Mouse (Mus musculus) kidney, embryonic 15.5 days (tissue): Measurements from ENCODE around the gene 1700067K01Rik. TPM values are rescaled to one million over a fixed set of nuclear protein-coding genes. Genes with fewer than 3 reads are reported as not detected.
A peak's percentile ranks its signal among the peaks of the same experiment; 100 is the strongest.

ENCODE experiments used
- ATAC-seq: fragments of 200-750 bp; cut with Nextera tagmentation; replicated peaks from 2 replicates; pipeline ENCODE4 v1.8.0; 2017; ENCODE audit warnings: moderate TSS enrichment; ENCODE audit not compliant: low FRiP score
- H3K27ac ChIP-seq: fragments of 300-500 bp; sonication (generic); 2 replicates; pipeline ENCODE4 v1.5.1; 2015; ENCODE audit warnings: mild to moderate bottlenecking, inconsistent platforms
- H3K27me3 ChIP-seq: fragments of 300-500 bp; sonication (generic); 2 replicates; pipeline ENCODE4 v1.6.1; 2015; ENCODE audit warnings: inconsistent platforms
- H3K36me3 ChIP-seq: fragments of 300-500 bp; sonication (generic); 2 replicates; pipeline ENCODE4 v1.6.1; 2015; ENCODE audit warnings: inconsistent platforms
- H3K4me1 ChIP-seq: fragments of 300-500 bp; sonication (generic); 2 replicates; pipeline ENCODE4 v1.6.1; 2015; ENCODE audit warnings: inconsistent platforms
- H3K4me2 ChIP-seq: fragments of 300-500 bp; sonication (generic); 2 replicates; pipeline ENCODE4 v1.6.1; 2015; ENCODE audit warnings: moderate library complexity, mild to moderate bottlenecking, inconsistent platforms
- H3K4me3 ChIP-seq: fragments of 300-500 bp; sonication (generic); replicated peaks from 2 replicates; pipeline ENCODE4 v1.5.1; 2015; ENCODE audit warnings: mild to moderate bottlenecking, inconsistent platforms
- H3K9ac ChIP-seq: fragments of 300-500 bp; sonication (generic); 2 replicates; pipeline ENCODE4 v1.6.1; 2015; ENCODE audit warnings: mild to moderate bottlenecking, inconsistent platforms
- H3K9me3 ChIP-seq: fragments of 300-500 bp; sonication (generic); replicated peaks from 2 replicates; pipeline ENCODE4 v1.6.1; 2016; ENCODE audit warnings: inconsistent platforms
- WGBS: fragments of 180-500 bp; shearing (Covaris S2); methylation state at CpG from one replicate; pipeline ENCODE4 v1.1.7; 2015; ENCODE audit warnings: mixed read lengths; 5-methylcytosine and 5-hydroxymethylcytosine counted together
- polyA plus RNA-seq: library from polyadenylated mRNA; unstranded; fragments of >200 nt; fragmentation: Nextera tagmentation; extraction: Ambion mirVana; gene quantifications from 2 replicates; pipeline ENCODE4 v1.2.1, GENCODE M21; 2015

1700067K01Rik gene
- polyA plus RNA-seq, 1 experiment from 2014 or later = 1.3 TPM

DNA sequence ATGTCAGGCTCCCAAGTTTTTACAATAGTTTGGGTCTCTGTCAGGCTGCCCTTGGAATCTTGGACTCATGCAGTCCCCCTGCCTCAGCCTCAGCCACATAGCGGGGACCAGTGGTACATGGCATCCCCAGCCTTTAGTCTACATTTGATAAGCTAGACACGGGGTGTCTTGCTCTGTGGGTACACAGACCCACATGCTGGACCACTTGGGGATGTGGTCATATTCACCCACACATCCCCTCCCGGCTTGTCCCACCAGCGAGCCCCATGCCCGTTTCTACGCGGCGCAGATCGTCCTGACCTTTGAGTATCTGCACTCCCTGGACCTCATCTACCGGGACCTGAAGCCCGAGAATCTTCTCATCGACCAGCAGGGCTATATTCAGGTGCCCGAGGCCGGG lies 11.1 kb upstream of the 1700067K01Rik start:
- Histone ChIP-seq H3K9me3 (no peaks in the 10 kb centered on the region), H3K27ac (no peak overlapping the region), H3K4me2 (no peak overlapping the region), H3K4me3 (no peak overlapping the region), H3K4me1 (no peaks in the 10 kb centered on the region; the same call in 1 of the 2 replicates), H3K9ac (no peak overlapping the region), H3K27me3 (no peaks in the 10 kb centered on the region), H3K36me3 (peaks cover 92% of the 10 kb centered on the region)
- no peak for ATAC-seq
- WGBS = 92% methylated on average over 14 of the region's 14 CpGs

DNA sequence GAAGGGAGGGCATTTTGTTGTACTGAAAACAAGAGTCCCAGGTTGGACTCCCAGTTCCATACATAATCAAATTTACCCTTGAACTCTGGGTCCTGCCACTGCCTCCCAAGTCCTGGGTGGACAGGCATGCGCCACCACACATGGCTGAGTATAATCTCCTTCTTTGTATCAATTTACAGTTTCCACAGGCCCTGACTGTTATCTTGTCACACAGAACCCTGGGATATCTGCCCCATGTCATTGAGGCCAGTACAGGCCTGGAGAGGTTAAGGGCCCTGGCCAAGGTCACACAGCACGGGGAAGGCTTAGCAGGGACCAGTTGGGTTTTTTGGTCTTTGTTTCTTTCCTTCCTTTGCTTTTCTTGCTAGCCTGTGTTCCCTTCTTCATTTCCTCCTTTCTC lies 8.8 kb upstream of the 1700067K01Rik start:
- no peak for ATAC-seq
- WGBS = 60% methylated on average over 2 of the region's 2 CpGs
- Histone ChIP-seq H3K4me2 (no peak overlapping the region), H3K4me3 (no peak overlapping the region), H3K9me3 (no peaks in the 10 kb centered on the region), H3K27ac (no peak overlapping the region), H3K9ac (no peak overlapping the region), H3K27me3 (no peaks in the 10 kb centered on the region), H3K4me1 (peaks cover 12% of the 10 kb centered on the region), H3K36me3 (peaks cover 70% of the 10 kb centered on the region)

DNA sequence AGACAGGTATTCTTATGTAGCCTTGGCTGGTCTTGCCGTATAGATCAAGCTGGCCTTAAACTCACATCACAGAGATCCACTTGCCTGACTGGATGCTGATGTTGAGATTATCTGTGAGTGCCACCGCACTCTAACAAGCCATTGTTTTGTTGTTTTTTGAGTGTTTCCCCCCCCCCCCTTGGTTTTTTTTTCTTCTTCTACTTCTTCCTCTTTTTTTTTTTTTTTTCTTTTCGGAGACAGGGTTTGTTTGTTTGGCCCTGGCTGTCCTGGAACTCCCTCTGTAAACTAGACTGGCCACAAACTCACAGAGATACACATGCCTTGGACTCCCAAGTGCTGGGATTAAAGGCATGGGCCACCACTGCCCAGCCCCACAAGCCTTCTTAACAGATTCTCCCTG lies 7.3 kb upstream of the 1700067K01Rik start:
- H3K36me3 ChIP-seq = peaks cover 56% of the 10 kb centered on the region
- H3K9ac ChIP-seq = no peak overlapping the region
- H3K27me3 ChIP-seq = no peaks in the 10 kb centered on the region
- WGBS = 93% methylated on average over 3 of the region's 3 CpGs
- no peak overlapping the region for H3K4me2 ChIP-seq
- no peak overlapping the region for H3K4me3 ChIP-seq
- ATAC-seq = no peak
- peaks cover 17% of the 10 kb centered on the region for H3K4me1 ChIP-seq
- no peak overlapping the region for H3K27ac ChIP-seq
- no peaks in the 10 kb centered on the region for H3K9me3 ChIP-seq

DNA sequence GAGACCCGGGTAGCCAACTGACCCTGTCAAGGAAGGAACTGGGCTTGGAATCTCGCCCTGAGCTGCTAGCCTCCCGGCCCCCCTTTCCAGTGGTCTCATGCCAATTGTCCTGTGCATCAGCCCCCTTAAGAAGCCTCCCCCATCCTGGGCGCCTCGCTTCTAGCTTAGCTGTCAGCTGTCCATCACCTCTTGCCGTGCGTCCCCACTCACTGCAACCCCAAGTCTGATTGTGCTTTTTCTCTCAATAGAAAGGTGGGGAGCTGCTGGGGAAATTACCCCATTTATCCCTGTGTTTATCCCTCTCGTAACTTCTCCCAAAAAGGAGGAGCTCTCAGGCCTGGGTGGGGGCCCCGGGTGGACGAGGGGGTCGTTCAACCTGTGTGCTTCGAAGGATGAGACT lies 5.3 kb upstream of the 1700067K01Rik start:
- Histone ChIP-seq H3K4me1 (peaks cover 30% of the 10 kb centered on the region), H3K27ac (peak overlapping the region; percentile 97), H3K27me3 (0 out of 2 replicates have a peak, but pooled peaks cover 2% of the 10 kb centered on the region), H3K36me3 (peaks cover 56% of the 10 kb centered on the region), H3K4me2 (peak overlapping the region; percentile 92), H3K9me3 (no peaks in the 10 kb centered on the region), H3K9ac (peak overlapping the region; percentile 76), H3K4me3 (peak overlapping the region; percentile 71)
- peak; percentile 10; the same call in 1 of the 2 replicates for ATAC-seq
- whole genome bisulfite sequencing = 15% methylated on average over 12 of the region's 12 CpGs

DNA sequence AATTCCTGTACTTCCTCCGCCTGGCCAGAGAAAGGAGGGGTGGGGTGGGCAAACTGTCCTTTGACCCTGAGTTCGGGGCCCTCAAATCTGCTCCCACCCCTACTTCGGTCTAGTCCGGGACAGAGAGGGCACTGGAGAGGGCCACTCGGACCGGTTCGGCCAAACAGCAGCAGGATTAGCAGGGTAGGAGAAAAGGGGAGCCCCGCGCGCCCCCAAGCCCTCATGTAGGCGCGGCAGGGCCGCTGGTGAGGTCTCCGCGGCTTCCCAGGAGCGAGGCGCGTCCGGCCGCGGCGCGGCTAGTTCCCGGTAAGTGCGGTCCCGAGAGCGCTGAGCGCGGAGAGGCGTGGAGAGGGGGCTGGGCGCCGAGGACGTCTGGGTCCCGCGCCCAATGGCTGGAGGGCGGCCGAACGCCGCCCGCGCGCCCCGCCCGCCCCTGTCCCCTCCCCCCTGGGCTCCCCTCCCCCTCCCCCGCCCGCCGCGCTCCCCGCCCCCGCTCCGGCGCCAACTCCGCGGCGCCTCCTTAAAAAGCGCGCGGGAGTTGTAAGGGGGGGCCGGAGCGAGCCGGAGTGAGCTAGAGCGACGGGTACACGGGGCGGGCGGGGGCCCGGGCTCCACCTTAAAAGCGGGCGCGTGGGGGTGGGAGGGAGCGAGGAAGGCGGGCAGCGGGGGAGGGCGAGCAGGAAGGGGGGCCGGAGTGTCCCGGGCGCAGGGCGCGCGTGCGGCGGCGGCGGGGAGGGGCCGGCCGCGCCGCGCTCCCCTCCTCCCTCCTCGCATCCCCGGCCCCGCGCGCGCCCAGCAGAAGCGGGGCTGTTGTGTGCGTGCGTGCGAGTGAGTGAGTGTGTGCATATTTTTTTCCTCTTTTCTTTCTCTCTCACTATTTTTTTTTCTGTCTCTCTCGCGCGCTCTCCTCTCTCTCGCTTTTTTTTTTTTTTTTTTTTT lies 4.5 kb upstream of the 1700067K01Rik start:
- Histone ChIP-seq H3K4me1 (peaks cover 38% of the 10 kb centered on the region), H3K9me3 (no peaks in the 10 kb centered on the region), H3K27ac (peak overlapping the region; percentile 97), H3K27me3 (peaks cover 6% of the 10 kb centered on the region; the same call in 1 of the 2 replicates), H3K4me2 (peak overlapping the region; percentile 92), H3K9ac (peak overlapping the region; percentile 76), H3K36me3 (peaks cover 55% of the 10 kb centered on the region), H3K4me3 (peak overlapping the region; percentile 71)
- peak; percentile 87 for ATAC-seq
- under 1% methylated on average over 67 of the region's 103 CpGs for WGBS

DNA sequence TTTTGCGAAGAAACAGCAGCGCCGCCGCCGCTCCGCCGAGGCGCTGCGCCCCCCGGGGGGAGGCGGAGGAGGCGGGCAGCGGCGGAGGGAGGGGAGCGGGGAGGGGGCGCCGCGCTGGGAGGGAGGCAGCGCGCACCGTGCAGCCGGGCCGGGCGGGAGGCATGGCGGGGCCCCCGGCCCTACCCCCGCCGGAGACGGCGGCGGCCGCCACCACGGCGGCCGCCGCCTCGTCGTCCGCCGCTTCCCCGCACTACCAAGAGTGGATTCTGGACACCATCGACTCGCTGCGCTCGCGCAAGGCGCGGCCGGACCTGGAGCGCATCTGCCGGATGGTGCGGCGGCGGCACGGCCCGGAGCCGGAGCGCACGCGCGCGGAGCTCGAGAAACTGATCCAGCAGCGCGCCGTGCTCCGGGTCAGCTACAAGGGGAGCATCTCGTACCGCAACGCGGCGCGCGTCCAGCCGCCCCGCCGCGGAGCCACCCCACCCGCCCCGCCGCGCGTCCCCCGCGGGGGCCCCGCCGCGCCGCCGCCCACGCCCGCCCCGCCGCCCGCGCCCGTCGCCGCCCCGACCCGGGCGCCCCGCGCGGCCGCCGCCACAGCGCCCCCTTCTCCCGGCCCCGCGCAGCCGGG lies 3.7 kb upstream of the 1700067K01Rik start, which contains the start of gene Samd1:
Gene Samd1, plus strand, starts transcription at position 162 of the 631 bp plus-strand sequence.
- ATAC-seq = no peak; the same call in 1 of the 2 replicates
- Histone ChIP-seq H3K4me3 (peak within 1 kb of the TSS; percentile 71), H3K4me2 (peak within 1 kb of the TSS; percentile 92), H3K4me1 (peaks cover 38% of the 10 kb centered on the region), H3K36me3 (peaks cover 55% of the 10 kb centered on the region), H3K9me3 (no peaks in the 10 kb centered on the region), H3K9ac (peak within 1 kb of the TSS; percentile 76), H3K27me3 (peaks cover 6% of the 10 kb centered on the region; the same call in 1 of the 2 replicates), H3K27ac (peak within 1 kb of the TSS; percentile 97)
- under 1% methylated on average over 68 of the region's 112 CpGs for WGBS

DNA sequence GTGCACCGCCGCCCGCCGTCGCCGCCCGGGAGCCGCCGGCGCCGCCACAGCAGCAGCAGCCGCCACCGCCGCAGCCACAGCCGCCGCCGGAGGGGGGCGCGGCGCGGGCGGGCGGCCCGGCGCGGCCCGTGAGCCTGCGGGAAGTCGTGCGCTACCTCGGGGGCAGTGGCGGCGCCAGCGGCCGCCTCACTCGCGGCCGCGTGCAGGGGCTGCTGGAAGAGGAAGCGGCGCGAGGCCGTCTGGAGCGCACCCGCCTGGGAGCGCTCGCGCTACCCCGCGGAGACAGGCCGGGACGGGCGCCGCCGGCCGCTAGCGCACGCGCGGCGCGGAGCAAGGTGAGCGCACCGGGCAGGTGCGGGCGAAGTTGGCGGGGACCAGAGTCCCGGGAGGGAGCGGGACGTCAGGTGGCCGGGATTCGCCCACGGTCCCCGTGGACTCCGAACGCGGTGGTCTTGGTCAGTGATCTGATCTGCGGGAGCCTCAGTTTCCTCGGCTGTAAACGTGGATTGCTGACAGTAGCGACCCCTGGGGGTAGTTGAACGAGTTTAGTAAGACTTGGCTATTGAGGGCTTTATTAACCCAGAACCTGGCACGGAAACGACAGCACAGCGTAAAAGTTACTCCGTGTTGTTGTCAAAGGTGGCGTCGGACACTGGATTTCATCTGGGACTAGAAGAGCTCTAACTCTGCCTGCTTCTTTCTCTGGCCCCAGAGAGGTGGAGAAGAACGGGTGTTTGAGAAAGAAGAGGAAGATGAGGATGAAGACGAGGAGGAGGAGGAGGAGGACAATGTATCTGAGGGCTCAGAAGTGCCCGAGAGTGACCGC lies 2.9 kb upstream of the 1700067K01Rik start:
- Histone ChIP-seq H3K36me3 (peaks cover 54% of the 10 kb centered on the region), H3K9ac (peak overlapping the region; percentile 72), H3K4me2 (peak overlapping the region; percentile 92), H3K27me3 (peaks cover 6% of the 10 kb centered on the region; the same call in 1 of the 2 replicates), H3K4me3 (peak overlapping the region; percentile 71), H3K9me3 (no peaks in the 10 kb centered on the region), H3K27ac (peak overlapping the region; percentile 89), H3K4me1 (peaks cover 44% of the 10 kb centered on the region)
- WGBS = 1% methylated on average over 71 of the region's 92 CpGs
- peak; percentile 35 for ATAC-seq

DNA sequence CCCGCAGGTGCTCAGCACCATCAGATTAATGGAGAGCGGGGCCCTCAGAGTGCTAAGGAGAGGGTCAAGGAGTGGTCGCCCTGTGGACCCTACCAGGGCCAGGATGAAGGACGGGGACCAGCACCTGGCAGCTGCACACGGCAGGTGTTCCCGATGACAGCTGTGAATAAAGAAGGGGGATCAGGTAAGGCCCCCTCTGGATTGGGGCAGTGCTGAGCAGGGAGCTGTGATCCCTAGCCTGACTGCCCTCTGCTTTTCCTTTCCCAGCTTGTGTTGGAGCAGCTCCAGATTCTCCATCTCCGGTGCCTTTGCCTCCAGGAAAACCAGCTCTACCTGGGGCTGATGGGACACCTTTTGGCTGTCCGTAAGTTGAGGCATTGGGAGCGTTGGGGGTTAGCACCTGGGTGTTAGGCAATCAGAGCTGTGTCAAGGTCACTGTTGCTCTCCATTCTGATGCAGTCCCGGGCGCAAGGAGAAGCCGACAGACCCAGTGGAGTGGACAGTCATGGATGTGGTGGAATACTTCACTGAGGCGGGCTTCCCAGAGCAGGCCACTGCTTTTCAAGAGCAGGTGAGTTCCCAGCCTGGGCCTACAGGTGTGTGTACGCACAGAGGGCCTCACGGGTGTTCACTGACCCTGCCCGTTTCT lies 2.1 kb upstream of the 1700067K01Rik start:
- Histone ChIP-seq H3K27me3 (peaks cover 6% of the 10 kb centered on the region; the same call in 1 of the 2 replicates), H3K36me3 (peaks cover 48% of the 10 kb centered on the region), H3K9ac (peak overlapping the region; percentile 72), H3K27ac (0 out of 2 replicates have a peak overlapping the region, but pooled peaks have one; percentile 89), H3K9me3 (no peaks in the 10 kb centered on the region), H3K4me1 (peaks cover 52% of the 10 kb centered on the region), H3K4me2 (peak overlapping the region; percentile 92), H3K4me3 (peak overlapping the region; percentile 71)
- ATAC-seq = no peak
- 63% methylated on average over 16 of the region's 16 CpGs for WGBS

DNA sequence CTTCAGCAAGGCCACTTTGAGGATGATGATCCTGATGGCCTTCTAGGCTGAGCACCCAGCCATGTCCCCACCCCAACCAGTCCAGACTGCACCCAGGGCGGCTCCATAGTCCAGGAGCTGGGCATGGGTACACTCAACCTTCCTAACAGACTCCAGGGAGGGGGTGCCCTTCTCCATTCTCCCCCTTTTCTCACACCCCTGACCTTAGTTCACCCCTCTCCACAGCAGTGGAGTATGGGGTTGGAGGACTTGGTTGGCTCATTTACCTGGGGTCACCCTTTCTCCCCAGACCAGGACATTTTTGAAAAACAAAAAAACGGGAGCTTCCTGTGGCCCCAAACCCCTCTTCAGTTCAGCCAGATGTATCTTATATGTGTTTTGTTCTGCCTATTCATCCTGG lies 1.5 kb upstream of the 1700067K01Rik start:
- WGBS = 88% methylated on average over 2 of the region's 2 CpGs
- Histone ChIP-seq H3K36me3 (peaks cover 41% of the 10 kb centered on the region), H3K4me1 (peaks cover 56% of the 10 kb centered on the region), H3K9me3 (no peaks in the 10 kb centered on the region), H3K4me2 (peak overlapping the region; percentile 92; the same call in 1 of the 2 replicates), H3K4me3 (peak overlapping the region; percentile 71; the same call in 1 of the 2 replicates), H3K9ac (0 out of 2 replicates have a peak overlapping the region, but pooled peaks have one; percentile 4), H3K27ac (no peak overlapping the region), H3K27me3 (peaks cover 6% of the 10 kb centered on the region; the same call in 1 of the 2 replicates)
- ATAC-seq = no peak

DNA sequence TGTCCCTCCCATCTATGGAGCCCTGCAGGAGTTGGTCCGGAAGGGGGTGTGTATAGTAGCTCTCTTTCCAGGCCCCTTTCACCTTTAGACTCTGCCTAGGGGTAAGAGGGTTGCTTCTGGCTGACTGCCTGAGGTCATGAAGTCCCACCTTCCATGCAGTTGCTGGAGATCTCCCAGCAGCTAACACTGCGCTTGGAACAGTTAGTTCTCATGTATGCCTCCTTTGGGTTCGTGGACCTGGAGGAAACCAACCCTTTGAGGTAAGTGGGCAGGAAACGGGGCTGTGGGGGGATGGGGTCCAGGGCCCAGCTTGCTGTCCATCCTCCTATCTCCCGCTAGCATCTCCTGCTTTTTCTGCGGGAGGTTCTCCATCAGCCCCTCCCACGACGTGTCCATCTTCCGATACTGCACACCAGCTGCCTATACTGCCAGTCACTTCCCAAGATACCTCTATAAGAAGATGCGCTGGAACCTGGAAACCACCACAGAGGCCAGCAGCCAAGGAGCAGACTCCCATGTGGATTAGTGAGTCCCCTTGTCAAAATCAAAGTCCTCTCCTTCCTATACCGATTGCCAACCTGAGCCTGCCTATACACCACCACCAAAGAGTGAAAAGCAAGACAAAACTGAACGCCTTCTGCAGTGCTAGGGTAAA lies 1.8 kb downstream of the 1700067K01Rik start:
- Histone ChIP-seq H3K27ac (no peak overlapping the region), H3K4me1 (peaks cover 47% of the 10 kb centered on the region), H3K36me3 (peaks cover 36% of the 10 kb centered on the region), H3K4me2 (no peak overlapping the region), H3K9ac (no peak overlapping the region), H3K27me3 (peaks cover 6% of the 10 kb centered on the region; the same call in 1 of the 2 replicates), H3K4me3 (no peak overlapping the region), H3K9me3 (no peaks in the 10 kb centered on the region)
- ATAC-seq = no peak
- 60% methylated on average over 12 of the region's 12 CpGs for WGBS
